Mouse (Mus musculus) hindbrain, embryonic 13.5 days (tissue): Measurements from ENCODE around the gene Bloc1s4. TPM values are rescaled to one million over a fixed set of nuclear protein-coding genes. Genes with fewer than 3 reads are reported as not detected.

Source experiments
- ATAC-seq: fragments of 200-750 bp; cut with Nextera tagmentation; 2 replicates; pipeline ENCODE4 v1.8.0; 2017; ENCODE audit warnings: moderate TSS enrichment; ENCODE audit not compliant: low FRiP score
- H3K27ac ChIP-seq: fragments of 300-500 bp; sonication (generic); 2 replicates; pipeline ENCODE4 v1.5.1; 2015; ENCODE audit warnings: inconsistent platforms, mild to moderate bottlenecking, moderate library complexity
- H3K27me3 ChIP-seq: fragments of 300-500 bp; sonication (generic); 2 replicates; pipeline ENCODE4 v1.6.1; 2015; ENCODE audit warnings: mild to moderate bottlenecking, inconsistent platforms
- H3K36me3 ChIP-seq: fragments of 300-500 bp; sonication (generic); 2 replicates; pipeline ENCODE4 v1.6.1; 2015; ENCODE audit warnings: mild to moderate bottlenecking, inconsistent platforms
- H3K4me1 ChIP-seq: fragments of 300-500 bp; sonication (generic); replicated peaks from 2 replicates; pipeline ENCODE4 v1.6.1; 2015; ENCODE audit warnings: inconsistent platforms
- H3K4me2 ChIP-seq: fragments of 300-500 bp; sonication (generic); 2 replicates; pipeline ENCODE4 v1.6.1; 2015; ENCODE audit warnings: inconsistent platforms, mild to moderate bottlenecking, moderate library complexity
- H3K4me3 ChIP-seq: fragments of 300-500 bp; sonication (generic); 2 replicates; pipeline ENCODE4 v1.5.1; 2015; ENCODE audit warnings: mild to moderate bottlenecking, inconsistent platforms
- H3K9ac ChIP-seq: fragments of 300-500 bp; sonication (generic); 2 replicates; pipeline ENCODE4 v1.6.1; 2015; ENCODE audit warnings: mild to moderate bottlenecking, inconsistent platforms
- H3K9me3 ChIP-seq: fragments of 300-500 bp; sonication (generic); 2 replicates; pipeline ENCODE4 v1.6.1; 2016; ENCODE audit warnings: inconsistent platforms
- WGBS: fragments of 180-500 bp; shearing (Covaris S2); methylation state at CpG from one replicate; pipeline ENCODE4 v1.1.7; 2015; 5-methylcytosine and 5-hydroxymethylcytosine counted together
- polyA plus RNA-seq: library from polyadenylated mRNA; unstranded; fragments of >200 nt; fragmentation: Nextera tagmentation; extraction: Ambion mirVana; gene quantifications from 2 replicates; pipeline ENCODE4 v1.2.1, GENCODE M21; 2015

Gene Bloc1s4
- polyA plus RNA-seq, 1 experiment from 2014 or later = 27.1 TPM

DNA sequence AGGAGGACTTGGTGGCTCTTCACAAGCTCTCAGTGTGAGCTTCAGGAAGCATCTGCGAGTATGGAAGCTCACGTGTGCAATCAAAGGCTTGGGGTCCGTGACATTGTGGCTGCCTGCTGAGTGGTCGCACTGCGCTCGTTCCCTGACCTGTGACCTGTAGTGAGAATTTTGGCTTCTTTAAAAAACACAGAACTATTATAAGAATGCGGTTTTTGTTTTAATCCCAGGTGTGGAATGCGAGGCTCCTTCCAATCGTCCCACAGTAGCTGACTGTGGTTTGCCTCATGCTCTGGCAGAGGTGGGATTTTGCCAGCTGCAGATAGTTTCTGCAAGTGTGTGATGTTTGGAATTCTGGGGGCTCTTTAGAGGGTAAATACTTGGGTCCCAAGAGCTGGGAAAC, 25.1 kb downstream of the Bloc1s4 start:
- Histone ChIP-seq H3K4me2 (no peak overlapping the region), H3K36me3 (no peaks in the 10 kb centered on the region), H3K9ac (no peak overlapping the region), H3K27ac (no peak overlapping the region), H3K9me3 (no peaks in the 10 kb centered on the region), H3K4me3 (no peak overlapping the region), H3K27me3 (no peaks in the 10 kb centered on the region), H3K4me1 (no peaks in the 10 kb centered on the region)
- WGBS = 72% methylated on average over 9 of the region's 9 CpGs
- ATAC-seq = no peak

DNA sequence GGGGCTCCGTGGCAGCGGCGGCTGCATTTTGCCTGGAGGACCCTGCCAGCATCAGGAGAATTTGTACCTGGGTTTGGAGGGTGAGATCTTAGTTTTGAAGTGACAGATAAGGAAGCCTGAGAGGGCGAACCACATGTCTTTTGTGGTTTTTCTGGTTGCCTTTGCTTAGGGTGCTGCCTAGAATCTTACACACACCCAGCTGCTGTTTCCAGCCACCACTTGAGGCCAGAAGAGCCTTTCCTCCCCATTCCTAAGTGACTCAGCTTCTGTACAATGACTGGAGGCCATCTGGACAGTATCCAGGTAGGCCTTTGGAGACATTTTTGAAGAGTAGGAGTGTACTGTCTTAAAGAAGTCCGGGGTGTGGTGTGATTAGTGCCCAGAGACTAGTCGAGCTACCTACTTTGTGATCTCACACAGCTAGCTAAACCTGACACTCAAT, 26.0 kb downstream of the Bloc1s4 start:
- Histone ChIP-seq H3K9ac (no peak overlapping the region), H3K4me1 (no peaks in the 10 kb centered on the region), H3K4me3 (no peak overlapping the region), H3K27ac (no peak overlapping the region), H3K9me3 (no peaks in the 10 kb centered on the region), H3K4me2 (no peak overlapping the region), H3K27me3 (no peaks in the 10 kb centered on the region), H3K36me3 (no peaks in the 10 kb centered on the region)
- 89% methylated on average over 6 of the region's 6 CpGs for WGBS
- no peak for ATAC-seq

DNA sequence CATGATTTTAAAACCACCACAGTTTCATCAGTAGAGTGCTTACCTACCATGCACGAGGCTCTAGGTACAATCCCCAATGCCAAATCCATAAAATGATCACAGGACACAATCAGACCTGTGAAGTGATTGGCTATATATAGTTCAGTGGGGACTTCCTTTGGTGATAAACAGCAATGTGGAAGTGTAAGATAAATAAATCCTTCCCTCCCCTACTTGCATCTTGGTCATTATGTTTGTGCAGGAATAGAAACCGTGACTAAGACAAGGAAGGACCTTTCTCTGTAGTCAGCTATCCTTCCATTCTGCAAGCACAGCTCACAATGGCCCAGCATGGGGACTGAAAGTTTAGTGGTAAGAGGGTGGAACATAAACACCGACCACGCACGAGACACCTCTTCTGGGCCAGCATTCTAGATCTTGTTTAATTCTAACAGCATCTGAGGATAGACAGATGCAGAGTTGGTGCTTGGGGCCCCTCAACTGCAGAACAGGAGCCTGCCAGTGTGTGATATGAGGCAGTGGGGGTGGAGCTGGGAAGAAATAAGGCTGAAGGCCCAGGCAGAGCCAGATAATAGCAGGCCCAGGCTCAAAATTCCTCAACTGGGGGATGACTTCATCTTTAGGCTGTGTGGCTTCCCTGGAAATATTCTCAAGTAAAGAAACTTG, 27.6 kb downstream of the Bloc1s4 start:
- Histone ChIP-seq H3K36me3 (no peaks in the 10 kb centered on the region), H3K4me2 (no peak overlapping the region), H3K27me3 (0 out of 2 replicates have a peak, but pooled peaks cover 7% of the 10 kb centered on the region), H3K27ac (no peak overlapping the region), H3K9me3 (no peaks in the 10 kb centered on the region), H3K4me3 (no peak overlapping the region), H3K9ac (no peak overlapping the region), H3K4me1 (no peaks in the 10 kb centered on the region)
- WGBS = 73% methylated on average over 5 of the region's 5 CpGs
- ATAC-seq = no peak

DNA sequence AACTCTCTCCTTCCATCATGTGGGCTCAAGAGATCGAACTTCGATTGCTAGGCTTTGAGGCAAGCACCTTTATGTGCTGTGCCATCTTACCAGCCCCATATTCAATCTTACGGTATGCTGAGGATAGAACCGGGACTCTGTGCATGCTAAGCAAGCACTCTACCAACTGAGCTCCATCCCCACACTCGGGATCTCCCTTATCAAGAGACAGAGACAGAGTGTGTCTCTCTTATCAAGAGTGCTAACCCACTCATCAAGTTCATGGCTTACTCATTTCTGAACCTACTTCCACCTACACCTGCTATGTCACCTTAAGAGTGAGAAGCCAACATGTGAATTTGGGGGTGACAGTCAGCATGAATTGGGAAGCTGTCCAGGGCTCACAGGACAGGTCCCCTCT, 28.2 kb downstream of the Bloc1s4 start:
- Histone ChIP-seq H3K9me3 (no peaks in the 10 kb centered on the region), H3K9ac (no peak overlapping the region), H3K36me3 (no peaks in the 10 kb centered on the region), H3K4me2 (no peak overlapping the region), H3K4me1 (no peaks in the 10 kb centered on the region), H3K4me3 (no peak overlapping the region), H3K27me3 (0 out of 2 replicates have a peak, but pooled peaks cover 7% of the 10 kb centered on the region), H3K27ac (no peak overlapping the region)
- 85% methylated on average over 5 of the region's 5 CpGs for WGBS
- no peak for ATAC-seq

DNA sequence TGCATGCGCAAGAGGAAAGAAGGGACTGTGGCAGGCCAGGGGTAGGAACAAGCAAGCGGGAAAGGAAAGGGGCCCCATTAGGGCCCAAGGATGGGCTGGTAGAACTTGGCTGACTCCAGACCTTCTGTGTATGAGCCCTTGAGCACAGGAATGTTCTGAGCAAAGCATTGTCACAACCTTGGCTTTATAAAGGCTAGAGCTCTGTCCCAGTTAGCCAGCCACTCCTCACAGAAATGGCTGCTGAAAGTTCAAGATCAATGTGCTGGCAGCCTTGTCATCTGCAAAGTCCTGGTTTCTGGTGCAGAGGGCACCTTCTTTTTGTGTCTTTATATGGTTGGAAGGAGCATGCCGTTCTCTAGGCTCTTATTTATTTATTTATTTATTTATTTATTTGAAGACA, 28.8 kb downstream of the Bloc1s4 start:
- no peaks in the 10 kb centered on the region for H3K9me3 ChIP-seq
- H3K27me3 ChIP-seq = peaks cover 8% of the 10 kb centered on the region; the same call in 1 of the 2 replicates
- ATAC-seq = no peak
- no peak overlapping the region for H3K4me2 ChIP-seq
- H3K4me1 ChIP-seq = no peaks in the 10 kb centered on the region
- no peaks in the 10 kb centered on the region for H3K36me3 ChIP-seq
- no peak overlapping the region for H3K27ac ChIP-seq
- H3K9ac ChIP-seq = no peak overlapping the region
- 85% methylated on average over 3 of the region's 3 CpGs for WGBS
- H3K4me3 ChIP-seq = no peak overlapping the region

DNA sequence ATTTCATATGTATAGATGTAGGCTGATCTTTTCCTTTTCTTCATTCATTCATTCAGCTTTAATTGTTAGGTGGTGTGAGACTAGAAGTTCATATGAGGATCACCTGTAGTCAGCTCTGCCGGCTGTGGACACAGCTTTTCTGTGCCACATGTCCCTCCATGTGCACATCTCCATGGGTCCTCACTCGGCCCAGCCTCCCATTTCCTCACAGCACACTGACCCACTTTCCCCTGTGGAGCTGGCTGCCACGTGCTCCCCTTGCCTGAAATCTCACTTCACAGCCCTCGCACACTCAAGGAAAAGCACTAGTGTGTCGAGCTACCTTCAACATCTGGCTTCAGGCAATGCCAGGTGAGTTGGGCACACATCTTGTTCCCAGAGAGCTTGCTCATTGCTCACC, 29.3 kb downstream of the Bloc1s4 start:
- no peak overlapping the region for H3K4me2 ChIP-seq
- no peaks in the 10 kb centered on the region for H3K4me1 ChIP-seq
- ATAC-seq = no peak
- no peaks in the 10 kb centered on the region for H3K9me3 ChIP-seq
- H3K27ac ChIP-seq = no peak overlapping the region
- 83% methylated on average over 5 of the region's 5 CpGs for WGBS
- no peak overlapping the region for H3K9ac ChIP-seq
- H3K4me3 ChIP-seq = no peak overlapping the region
- no peaks in the 10 kb centered on the region for H3K36me3 ChIP-seq
- H3K27me3 ChIP-seq = peaks cover 11% of the 10 kb centered on the region; the same call in 1 of the 2 replicates

DNA sequence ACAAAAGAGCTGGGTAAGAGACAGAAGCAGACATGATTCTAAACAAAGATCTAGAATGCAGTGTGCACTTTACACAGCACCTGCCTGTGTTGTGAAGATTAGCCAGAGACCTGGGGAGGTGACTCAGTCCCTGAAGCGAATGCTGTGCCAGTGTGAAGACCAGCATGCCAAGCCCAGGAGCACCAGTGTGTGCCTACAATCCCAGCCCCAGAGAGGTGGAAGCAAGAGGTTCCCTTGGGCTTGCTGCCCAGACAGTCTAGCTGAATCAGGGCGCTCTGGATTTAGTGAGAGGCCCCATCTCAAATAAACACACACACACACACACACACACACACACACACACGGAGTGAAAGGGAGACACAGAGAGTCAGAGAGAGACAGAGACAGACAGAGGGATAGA, 30.6 kb downstream of the Bloc1s4 start:
- Histone ChIP-seq H3K4me2 (no peak overlapping the region), H3K4me1 (peaks cover 5% of the 10 kb centered on the region), H3K27ac (no peak overlapping the region), H3K36me3 (no peaks in the 10 kb centered on the region), H3K9ac (no peak overlapping the region), H3K27me3 (peaks cover 11% of the 10 kb centered on the region; the same call in 1 of the 2 replicates), H3K4me3 (no peak overlapping the region), H3K9me3 (no peaks in the 10 kb centered on the region)
- WGBS = 80% methylated on average over 3 of the region's 3 CpGs
- no peak for ATAC-seq

DNA sequence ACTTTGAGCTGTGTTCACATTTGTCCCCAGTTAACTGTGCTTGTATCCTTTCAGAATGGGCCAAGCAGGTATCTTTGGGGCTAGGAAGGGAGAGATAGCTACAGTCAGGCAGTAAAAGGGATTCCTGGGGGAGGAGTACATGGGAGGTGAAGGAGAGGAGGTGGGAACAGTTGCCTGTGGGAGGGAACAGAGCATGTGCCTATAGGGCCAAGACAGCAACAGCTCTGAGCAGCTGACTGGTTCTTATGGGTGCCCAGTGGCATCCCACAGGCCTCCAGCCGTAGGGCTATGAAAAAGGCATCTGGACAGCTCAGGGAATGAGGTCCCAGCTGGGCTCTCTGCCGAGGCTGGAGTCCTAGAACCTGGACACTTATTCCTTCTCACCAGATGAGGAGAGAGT, 31.6 kb downstream of the Bloc1s4 start:
- Histone ChIP-seq H3K9me3 (no peaks in the 10 kb centered on the region), H3K4me1 (peaks cover 16% of the 10 kb centered on the region), H3K27me3 (peaks cover 11% of the 10 kb centered on the region; the same call in 1 of the 2 replicates), H3K4me3 (no peak overlapping the region), H3K9ac (no peak overlapping the region), H3K27ac (no peak overlapping the region), H3K4me2 (no peak overlapping the region), H3K36me3 (no peaks in the 10 kb centered on the region)
- ATAC-seq = no peak
- WGBS = 65% methylated on average over 2 of the region's 2 CpGs

DNA sequence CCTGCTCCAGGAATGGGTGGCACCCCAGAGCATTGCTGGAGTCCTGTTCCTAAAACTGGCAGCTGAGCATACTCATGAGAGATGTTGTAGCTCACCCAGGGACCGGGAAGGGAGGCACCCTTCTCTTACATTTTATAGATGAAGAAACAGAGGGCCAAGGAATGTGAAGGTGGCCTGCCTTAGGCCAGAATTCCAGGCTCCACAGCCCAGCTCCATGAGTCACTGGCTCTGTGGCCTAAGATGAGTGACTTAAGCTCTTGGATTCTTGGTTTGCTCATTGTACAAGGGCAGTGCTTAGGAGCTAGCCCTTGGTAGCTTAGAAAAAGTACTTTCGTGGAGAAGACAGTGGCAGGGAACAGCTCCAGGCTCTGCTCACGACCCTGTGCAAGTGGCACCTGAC, 33.6 kb downstream of the Bloc1s4 start:
- WGBS = 64% methylated on average over 3 of the region's 3 CpGs
- no peak overlapping the region for H3K4me2 ChIP-seq
- ATAC-seq = no peak
- H3K9ac ChIP-seq = no peak overlapping the region
- H3K27me3 ChIP-seq = peaks cover 11% of the 10 kb centered on the region; the same call in 1 of the 2 replicates
- no peak overlapping the region for H3K27ac ChIP-seq
- H3K9me3 ChIP-seq = no peaks in the 10 kb centered on the region
- no peaks in the 10 kb centered on the region for H3K36me3 ChIP-seq
- no peak overlapping the region for H3K4me3 ChIP-seq
- peaks cover 18% of the 10 kb centered on the region for H3K4me1 ChIP-seq

DNA sequence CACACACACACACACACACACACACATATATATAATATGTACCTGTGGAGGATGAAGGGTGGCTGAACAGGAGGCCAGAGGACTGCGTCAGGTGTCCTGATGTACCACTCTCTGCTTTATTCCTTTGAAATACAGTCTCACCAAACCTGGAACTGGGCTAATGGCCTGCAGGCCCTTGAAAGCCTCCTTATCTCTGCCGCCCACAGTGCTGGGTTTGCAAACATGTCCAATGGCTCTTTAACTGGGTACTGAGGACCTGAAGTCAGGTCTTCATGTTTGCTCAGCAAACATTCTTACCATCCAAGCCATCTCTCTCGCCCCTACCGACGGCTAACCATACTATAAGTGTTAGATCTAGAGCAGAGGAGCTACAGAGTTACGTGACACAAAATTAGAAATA, 34.8 kb downstream of the Bloc1s4 start:
- no peak overlapping the region for H3K4me2 ChIP-seq
- H3K27ac ChIP-seq = no peak overlapping the region
- 89% methylated on average over 6 of the region's 6 CpGs for WGBS
- no peak for ATAC-seq
- H3K9ac ChIP-seq = no peak overlapping the region
- peaks cover 18% of the 10 kb centered on the region for H3K4me1 ChIP-seq
- no peak overlapping the region for H3K4me3 ChIP-seq
- H3K36me3 ChIP-seq = no peaks in the 10 kb centered on the region
- no peaks in the 10 kb centered on the region for H3K9me3 ChIP-seq
- H3K27me3 ChIP-seq = peaks cover 11% of the 10 kb centered on the region; the same call in 1 of the 2 replicates

DNA sequence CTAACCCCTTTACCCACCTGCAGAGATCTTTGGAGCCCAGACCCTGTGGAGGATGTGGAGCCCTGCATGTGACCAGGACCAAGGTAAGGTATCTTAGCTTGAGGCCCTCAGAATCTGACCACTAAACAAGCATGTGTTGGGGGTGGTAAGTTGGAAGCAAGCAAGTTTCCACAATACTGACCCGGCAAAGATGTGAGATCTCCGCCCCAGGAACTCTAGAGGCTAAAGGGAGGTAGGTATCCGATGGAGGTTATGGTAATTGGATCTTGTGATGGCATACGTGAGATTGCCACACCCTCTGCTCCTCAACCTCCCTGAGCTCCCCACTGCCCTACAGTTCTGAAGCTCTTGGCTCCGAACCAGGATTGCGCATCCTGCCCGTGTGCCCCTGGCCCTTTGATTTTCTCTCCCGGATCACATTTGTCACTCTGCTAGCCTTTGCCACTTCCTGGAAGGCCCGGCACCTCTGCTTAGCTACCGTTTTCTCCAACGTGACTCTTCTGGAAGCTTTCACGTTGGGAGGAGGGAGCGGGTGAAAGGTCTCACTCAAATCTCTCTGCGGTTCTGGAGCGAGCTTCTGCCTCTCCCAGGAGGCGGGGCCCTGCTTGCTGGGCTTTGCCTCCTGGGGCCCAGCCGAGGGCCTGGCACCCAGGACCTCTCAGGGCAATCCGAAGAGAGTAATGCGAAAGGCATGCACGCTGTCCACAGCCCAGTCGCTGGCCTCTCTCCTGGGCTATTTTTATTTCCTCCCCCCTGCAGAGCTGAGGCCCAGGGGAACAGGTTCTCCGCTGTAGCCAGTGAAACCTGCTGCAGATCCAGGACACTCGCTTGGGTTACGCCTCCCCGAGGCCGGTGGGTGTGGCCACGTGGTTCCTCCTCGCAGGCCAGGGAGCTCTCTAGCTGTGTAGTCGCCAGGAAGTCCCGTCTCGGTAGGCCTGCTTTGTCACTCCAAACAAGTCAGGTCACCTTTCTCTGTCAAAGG, 35.6 kb downstream of the Bloc1s4 start:
- peak; percentile 54; the same call in 1 of the 2 replicates for ATAC-seq
- Histone ChIP-seq H3K4me2 (peak overlapping the region; percentile 53), H3K27ac (peak overlapping the region; percentile 50; the same call in 1 of the 2 replicates), H3K27me3 (peaks cover 11% of the 10 kb centered on the region; the same call in 1 of the 2 replicates), H3K4me3 (peak overlapping the region; percentile 27), H3K4me1 (peaks cover 18% of the 10 kb centered on the region), H3K9ac (peak overlapping the region; percentile 60), H3K9me3 (no peaks in the 10 kb centered on the region), H3K36me3 (no peaks in the 10 kb centered on the region)
- WGBS = 8% methylated on average over 31 of the region's 31 CpGs

DNA sequence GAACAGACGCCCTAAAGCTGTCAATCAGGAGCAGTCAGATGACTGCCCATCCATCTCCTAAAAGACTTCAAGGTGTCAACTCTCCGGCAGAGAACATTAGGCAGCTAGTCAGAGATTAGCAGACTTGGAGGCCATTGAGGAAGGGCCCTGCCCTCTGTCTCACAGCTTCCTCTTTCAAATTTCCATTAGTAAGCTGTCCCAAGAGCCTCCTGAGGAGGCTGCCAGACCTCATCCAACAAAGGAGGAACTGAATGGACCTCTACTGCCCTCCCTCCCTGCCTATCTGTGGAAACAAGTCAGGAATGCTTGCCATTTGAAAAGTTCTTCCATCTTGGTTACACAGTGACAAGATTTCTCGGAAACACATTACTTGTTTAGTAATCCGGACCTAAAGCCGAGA, 36.6 kb downstream of the Bloc1s4 start:
- H3K4me3 ChIP-seq = no peak overlapping the region
- H3K4me2 ChIP-seq = no peak overlapping the region
- H3K27ac ChIP-seq = no peak overlapping the region
- H3K27me3 ChIP-seq = peaks cover 9% of the 10 kb centered on the region; the same call in 1 of the 2 replicates
- ATAC-seq = no peak
- 44% methylated on average over 5 of the region's 5 CpGs for WGBS
- no peaks in the 10 kb centered on the region for H3K9me3 ChIP-seq
- peaks cover 18% of the 10 kb centered on the region for H3K4me1 ChIP-seq
- H3K36me3 ChIP-seq = no peaks in the 10 kb centered on the region
- 0 out of 2 replicates have a peak overlapping the region, but pooled peaks have one; percentile 30 for H3K9ac ChIP-seq
